Mouse (Mus musculus) kidney, postnatal 14 days (tissue): ENCODE measurements around the gene Prdx6.

Experiments used
- DNase-seq: peaks from one replicate; pipeline ENCODE4 v3.0.0; 2022; ENCODE audit warnings: mixed read lengths

Prdx6 gene

GRCm38 (mm10) chr1:161250604-161251416, at the start of gene Prdx6:
Prdx6 (minus strand) TSS chr1:161251219.
- DNase-seq = peak; percentile 89

DNA sequence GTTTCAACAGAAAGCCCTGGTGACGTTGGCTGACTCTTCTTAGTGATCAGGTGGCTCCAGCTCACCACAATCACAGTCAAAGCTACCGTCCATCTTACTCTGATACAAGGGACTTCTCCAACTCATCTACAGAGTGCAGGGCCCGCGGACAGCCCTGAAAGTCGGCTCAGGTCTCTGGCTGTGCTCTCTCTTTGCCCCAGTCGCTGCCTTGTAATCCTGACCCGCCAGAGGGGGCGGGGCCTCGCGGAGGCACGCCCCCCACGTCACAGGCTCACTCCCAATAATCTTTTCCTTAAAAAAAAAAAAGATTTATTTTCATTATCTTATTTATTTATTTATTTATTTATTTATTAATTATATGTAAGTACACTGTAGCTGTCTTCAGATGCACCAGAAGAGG, 37.2 kb upstream of the Prdx6 start:
- DNase-seq = no peak

DNA sequence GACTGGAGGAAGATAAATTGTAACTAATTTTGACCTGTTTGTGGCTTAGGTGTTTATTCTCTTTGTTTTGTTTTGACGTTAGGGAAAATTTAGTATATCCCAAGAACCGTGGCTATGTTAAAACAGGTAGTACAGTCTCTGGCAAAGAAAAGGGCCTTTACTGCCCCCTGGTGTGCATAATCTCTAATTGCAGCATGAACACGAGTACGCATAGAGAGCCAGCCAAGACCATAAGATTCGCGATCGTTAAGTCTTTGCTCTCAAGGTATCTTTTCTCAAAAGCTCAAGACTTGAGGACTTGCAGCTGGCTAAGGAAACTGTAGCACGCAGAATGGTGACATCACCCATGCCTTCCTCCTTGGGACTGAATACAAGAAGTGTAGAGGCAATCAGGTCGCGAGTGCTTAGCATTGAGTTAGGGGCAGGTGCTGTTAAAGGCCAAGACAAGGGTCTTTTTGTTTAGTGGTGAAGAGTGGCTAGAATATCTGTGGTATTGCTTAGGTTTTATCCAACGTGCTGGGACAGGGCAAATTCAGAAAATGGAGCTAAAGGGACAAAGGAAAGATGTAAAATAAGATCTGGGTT, 35.8 kb upstream of the Prdx6 start:
- DNase-seq = peak; percentile 68

GRCm38 (mm10) chr1:161281054-161281688, 30.2 kb upstream of the Prdx6 start:
- no peak for DNase-seq

DNA sequence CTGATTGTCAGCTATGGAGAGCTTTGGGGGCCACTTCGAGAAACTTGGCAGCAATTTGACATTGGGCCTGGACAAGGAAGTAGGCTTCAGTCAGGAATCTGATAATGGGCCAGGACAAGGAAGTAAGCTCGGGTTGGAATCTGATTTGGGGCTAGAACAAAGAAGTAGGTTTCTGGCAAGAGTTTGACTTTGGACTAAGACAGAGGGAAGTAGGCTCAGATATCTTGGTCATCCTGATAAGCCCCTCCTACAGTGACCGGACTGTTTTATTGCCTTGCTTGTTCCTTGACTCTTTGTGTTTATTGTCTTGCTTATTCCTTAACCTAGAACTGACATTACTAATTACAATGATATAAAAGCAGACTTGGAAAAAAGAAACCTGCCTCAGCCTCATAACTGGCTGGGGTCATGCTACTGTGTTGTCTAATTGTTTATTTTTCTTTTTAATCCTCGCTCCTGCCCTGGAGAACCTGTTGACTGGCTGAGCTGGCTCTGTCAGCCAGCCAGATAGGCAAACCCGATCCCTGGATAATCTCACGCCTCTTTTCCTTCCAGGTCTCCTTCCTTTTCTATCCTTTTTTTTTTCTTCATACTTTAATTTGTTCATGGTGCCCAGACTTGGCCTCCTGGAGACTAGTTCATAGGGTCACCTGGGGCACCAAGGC, 28.4 kb upstream of the Prdx6 start:
- DNase-seq = no peak

GRCm38 (mm10) chr1:161273486-161273885, 22.5 kb upstream of the Prdx6 start:
- DNase-seq = no peak

GRCm38 (mm10) chr1:161271461-161271810, 20.4 kb upstream of the Prdx6 start:
- DNase-seq = no peak

DNA sequence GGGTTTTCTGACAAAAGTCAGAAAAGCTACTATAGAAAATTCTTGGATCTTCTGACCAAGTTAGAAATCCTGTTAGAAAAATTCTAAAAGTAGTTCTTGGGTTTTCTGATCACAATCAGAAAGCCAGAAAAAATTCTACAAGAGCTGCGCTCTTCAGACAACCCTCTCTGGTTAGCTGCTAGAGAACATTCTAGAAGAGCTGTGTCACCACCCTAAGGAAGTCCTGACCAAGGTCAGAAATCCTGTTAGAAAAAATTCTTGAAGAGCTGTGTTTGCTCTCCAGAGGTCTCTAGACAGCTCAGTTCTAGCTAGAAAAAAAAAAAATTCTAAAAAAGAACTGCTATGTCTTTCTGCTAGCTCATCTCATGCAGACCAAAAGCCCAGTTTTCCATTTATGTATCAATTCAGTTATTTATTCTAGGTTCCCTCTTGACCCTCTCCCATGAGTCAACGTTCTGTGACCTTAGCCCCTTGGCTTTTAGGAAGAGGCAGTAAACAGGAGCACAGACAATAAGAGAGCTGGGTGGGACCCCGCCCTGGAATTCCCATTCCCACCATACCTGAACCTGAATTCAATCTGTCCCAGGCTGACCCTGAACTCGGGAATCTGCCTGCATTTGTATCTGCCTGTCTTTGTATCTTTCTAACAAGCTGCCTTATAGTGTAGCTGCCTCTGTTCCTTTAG, 19.9 kb upstream of the Prdx6 start:
- DNase-seq = no peak

GRCm38 (mm10) chr1:161269346-161269745, 18.3 kb upstream of the Prdx6 start:
- peak; percentile 7 for DNase-seq

DNA sequence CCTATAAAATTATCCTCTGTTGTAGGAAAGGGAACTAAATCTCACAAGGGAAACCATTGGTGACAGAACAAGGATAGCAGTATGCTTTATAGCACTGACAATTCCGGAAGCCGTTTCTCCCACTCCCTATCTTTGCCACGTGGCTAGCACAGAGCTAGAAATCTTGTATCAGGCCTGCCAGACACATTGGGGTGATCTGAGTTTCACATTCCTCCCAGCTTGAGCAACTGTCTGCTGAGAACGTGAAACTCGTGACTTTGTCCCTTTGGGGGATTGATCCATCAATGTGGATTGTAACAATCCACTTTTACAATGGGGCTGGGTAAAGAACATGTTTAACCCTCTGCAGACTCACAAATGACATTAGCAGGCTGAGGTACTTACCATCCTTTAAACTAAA, 17.9 kb upstream of the Prdx6 start:
- no peak for DNase-seq

DNA sequence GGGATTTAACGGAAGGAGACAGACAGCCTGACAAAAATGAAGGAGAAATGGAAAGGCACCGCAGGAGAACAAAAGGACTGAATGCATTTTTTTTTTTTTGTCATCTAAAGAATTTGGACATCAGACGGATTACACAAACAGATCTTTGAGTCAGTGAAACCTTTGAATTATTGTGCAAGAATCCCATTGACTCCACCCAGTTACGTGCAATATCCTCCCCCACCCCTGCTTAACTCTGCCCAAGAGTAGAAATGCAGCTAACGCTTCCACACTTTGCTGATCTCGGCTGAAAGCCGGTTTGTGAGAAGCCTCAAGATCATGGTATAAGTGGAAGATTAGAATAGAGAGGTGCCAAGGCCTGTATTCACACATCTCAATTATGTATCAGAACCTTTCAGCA, 17.1 kb upstream of the Prdx6 start:
- DNase-seq = no peak

GRCm38 (mm10) chr1:161264961-161265360, 13.9 kb upstream of the Prdx6 start:
- DNase-seq = no peak

- no peak for DNase-seq
These were observed 12.6 kb upstream of the Prdx6 start for GRCm38 (mm10) chr1:161263584-161263983.

- no peak for DNase-seq
These were observed 11.5 kb upstream of the Prdx6 start for GRCm38 (mm10) chr1:161262542-161262941.

- DNase-seq = no peak
These were observed 9.7 kb upstream of the Prdx6 start for GRCm38 (mm10) chr1:161260761-161261160.

DNA sequence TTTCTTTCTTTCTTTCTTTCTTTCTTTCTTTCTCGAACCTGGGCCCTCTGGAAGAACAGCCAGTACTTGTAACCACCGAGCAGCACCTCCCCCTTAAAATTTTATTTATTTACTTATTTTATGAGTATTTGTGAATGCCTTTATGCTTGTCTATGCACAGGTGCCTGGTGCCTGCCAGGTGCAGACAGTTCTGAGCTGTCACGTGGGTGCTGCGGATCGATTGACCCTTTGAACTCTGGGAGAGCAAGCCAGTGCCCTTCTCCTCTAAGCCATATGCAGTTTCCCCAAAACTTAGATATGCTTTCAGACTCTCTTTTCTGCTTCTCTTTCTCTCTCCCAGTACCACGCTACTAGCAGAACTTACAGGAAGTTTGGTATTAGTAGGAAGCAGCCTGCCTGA, 8.1 kb upstream of the Prdx6 start:
- DNase-seq = no peak

DNA sequence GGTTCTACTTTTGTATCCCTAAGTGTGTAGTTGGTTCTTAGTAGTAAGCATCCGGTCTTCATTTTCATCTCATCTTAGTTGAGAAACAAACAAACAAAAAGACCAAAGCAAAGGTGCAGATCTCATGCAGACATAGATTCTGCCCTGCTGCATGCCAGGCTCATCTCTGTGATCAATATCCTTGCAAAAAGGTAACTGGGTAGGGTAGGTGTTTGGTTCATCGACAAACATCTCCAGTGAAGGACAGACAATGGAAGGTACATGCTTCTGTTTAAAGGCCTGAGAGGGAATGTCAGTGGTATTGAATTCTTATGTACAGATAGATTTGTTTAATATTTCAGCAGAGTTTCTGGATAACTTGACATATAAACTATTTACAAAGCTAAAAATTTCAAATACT, 7.3 kb upstream of the Prdx6 start:
- no peak for DNase-seq

GRCm38 (mm10) chr1:161256918-161257317, 5.9 kb upstream of the Prdx6 start:
- DNase-seq = no peak

DNA sequence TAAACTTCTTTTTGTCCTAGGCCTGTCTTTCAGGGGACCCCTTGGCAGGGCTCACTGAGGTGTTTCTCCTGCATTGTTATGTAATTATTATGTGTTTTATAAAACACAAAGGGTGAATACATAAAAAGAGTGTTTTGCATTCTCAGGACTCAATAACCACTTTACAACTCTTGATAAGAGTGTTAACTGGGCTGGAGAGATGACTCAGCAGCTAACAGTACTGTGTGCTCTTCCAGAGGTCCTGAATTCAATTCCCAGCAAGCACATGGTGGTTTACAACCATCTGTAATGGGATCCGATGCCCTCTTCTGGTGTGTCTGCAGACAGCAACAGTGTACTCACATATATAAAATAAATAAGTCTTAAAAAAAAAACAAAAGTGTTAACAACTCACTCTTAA, 3.3 kb upstream of the Prdx6 start:
- DNase-seq = no peak

- DNase-seq = no peak
These were observed 1.9 kb upstream of the Prdx6 start for GRCm38 (mm10) chr1:161252901-161253300.

DNA sequence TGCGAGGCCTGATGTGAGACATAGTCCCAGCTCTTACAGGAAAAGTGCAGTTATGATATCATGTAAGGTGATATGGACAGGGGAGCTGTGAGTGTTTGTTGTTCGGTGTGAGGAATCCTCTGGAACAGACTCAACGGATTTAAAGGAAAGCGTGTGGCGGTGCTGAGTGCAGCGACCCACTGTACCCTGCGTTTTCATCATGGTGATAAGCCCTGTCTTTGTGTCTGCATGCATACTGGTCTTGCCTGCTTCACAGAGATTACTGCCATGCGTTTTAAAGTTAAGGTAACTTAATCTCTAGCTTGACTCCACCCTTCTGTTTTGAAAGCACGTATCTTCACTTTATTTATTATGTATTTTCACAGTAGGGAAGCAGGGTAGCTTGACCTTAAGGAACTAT, 1.3 kb upstream of the Prdx6 start:
- no peak for DNase-seq

- DNase-seq = no peak
These were observed 622 bp upstream of the Prdx6 start for GRCm38 (mm10) chr1:161251417-161252265.
